Mouse (Mus musculus): ENCODE measurements around the gene Prcp. TPM values are rescaled to one million over a fixed set of nuclear protein-coding genes. Genes with fewer than 3 reads are reported as not detected.

Prcp gene
- polyA plus RNA-seq, 1 experiment: 26.8 TPM

GRCm38 (mm10) chr7:92950775-92951174 lies 76.5 kb downstream of the Prcp start:
- H3K4me3 ChIP-seq (ENCODE audit: extremely low read depth, insufficient read depth, insufficient read length): no peak overlapping the region
- H3K4me1 ChIP-seq (ENCODE audit: control insufficient read depth, insufficient read depth, insufficient read length): no peaks in the 10 kb centered on the region
- no peaks in the 10 kb centered on the region for H3K36me3 ChIP-seq (ENCODE audit: control insufficient read depth, insufficient read depth, low read length)
- no peak for TF ChIP-seq POLR2A (IDR thresholded peaks at IDR 0.05; ENCODE audit: low read depth, low read length)
- TF ChIP-seq CTCF (IDR thresholded peaks at IDR 0.05; ENCODE audit: extremely low read depth, insufficient read depth, insufficient read length, insufficient replicate concordance): no peak
- 82% methylated on average over 3 of the region's 3 CpGs for WGBS
- no peak overlapping the region for H3K27ac ChIP-seq (ENCODE audit: insufficient read depth, low read length)
- H3K27me3 ChIP-seq (ENCODE audit: control insufficient read depth, insufficient read depth, low read length): no peaks in the 10 kb centered on the region
- no peak for DNase-seq (ENCODE audit: low read depth in 1 of 2, low spot score in 2 of 2)

- Histone ChIP-seq H3K4me3 (ENCODE audit: extremely low read depth, insufficient read depth, insufficient read length) (no peak overlapping the region), H3K27me3 (ENCODE audit: control insufficient read depth, insufficient read depth, low read length) (no peaks in the 10 kb centered on the region), H3K27ac (ENCODE audit: insufficient read depth, low read length) (no peak overlapping the region), H3K36me3 (ENCODE audit: control insufficient read depth, insufficient read depth, low read length) (no peaks in the 10 kb centered on the region), H3K4me1 (ENCODE audit: control insufficient read depth, insufficient read depth, insufficient read length) (no peaks in the 10 kb centered on the region)
- 76% methylated on average over 2 of the region's 2 CpGs for WGBS
- TF ChIP-seq POLR2A (IDR thresholded peaks at IDR 0.05; ENCODE audit: low read depth, low read length) (no peak), CTCF (IDR thresholded peaks at IDR 0.05; ENCODE audit: extremely low read depth, insufficient read depth, insufficient read length, insufficient replicate concordance) (no peak)
- no peak for DNase-seq (ENCODE audit: low read depth in 1 of 2, low spot score in 2 of 2)
Measured at GRCm38 (mm10) chr7:92952210-92952609, 77.9 kb downstream of the Prcp start.

- WGBS: 83% methylated on average over 3 of the region's 3 CpGs
- no peaks in the 10 kb centered on the region for H3K27me3 ChIP-seq (ENCODE audit: control insufficient read depth, insufficient read depth, low read length)
- no peaks in the 10 kb centered on the region for H3K36me3 ChIP-seq (ENCODE audit: control insufficient read depth, insufficient read depth, low read length)
- no peaks in the 10 kb centered on the region for H3K4me1 ChIP-seq (ENCODE audit: control insufficient read depth, insufficient read depth, insufficient read length)
- H3K27ac ChIP-seq (ENCODE audit: insufficient read depth, low read length): no peak overlapping the region
- no peak for TF ChIP-seq CTCF (IDR thresholded peaks at IDR 0.05; ENCODE audit: extremely low read depth, insufficient read depth, insufficient read length, insufficient replicate concordance)
- TF ChIP-seq POLR2A (IDR thresholded peaks at IDR 0.05; ENCODE audit: low read depth, low read length): no peak
- no peak for DNase-seq (ENCODE audit: low read depth in 1 of 2, low spot score in 2 of 2)
- H3K4me3 ChIP-seq (ENCODE audit: extremely low read depth, insufficient read depth, insufficient read length): no peak overlapping the region
Measured at GRCm38 (mm10) chr7:92959758-92960157, 85.5 kb downstream of the Prcp start.

- no peak for TF ChIP-seq POLR2A (IDR thresholded peaks at IDR 0.05; ENCODE audit: low read depth, low read length)
- no peak for TF ChIP-seq CTCF (IDR thresholded peaks at IDR 0.05; ENCODE audit: extremely low read depth, insufficient read depth, insufficient read length, insufficient replicate concordance)
- no peak for DNase-seq (ENCODE audit: low read depth in 1 of 2, low spot score in 2 of 2)
Measured at GRCm38 (mm10) chr7:92961876-92962275, 87.6 kb downstream of the Prcp start.

DNA sequence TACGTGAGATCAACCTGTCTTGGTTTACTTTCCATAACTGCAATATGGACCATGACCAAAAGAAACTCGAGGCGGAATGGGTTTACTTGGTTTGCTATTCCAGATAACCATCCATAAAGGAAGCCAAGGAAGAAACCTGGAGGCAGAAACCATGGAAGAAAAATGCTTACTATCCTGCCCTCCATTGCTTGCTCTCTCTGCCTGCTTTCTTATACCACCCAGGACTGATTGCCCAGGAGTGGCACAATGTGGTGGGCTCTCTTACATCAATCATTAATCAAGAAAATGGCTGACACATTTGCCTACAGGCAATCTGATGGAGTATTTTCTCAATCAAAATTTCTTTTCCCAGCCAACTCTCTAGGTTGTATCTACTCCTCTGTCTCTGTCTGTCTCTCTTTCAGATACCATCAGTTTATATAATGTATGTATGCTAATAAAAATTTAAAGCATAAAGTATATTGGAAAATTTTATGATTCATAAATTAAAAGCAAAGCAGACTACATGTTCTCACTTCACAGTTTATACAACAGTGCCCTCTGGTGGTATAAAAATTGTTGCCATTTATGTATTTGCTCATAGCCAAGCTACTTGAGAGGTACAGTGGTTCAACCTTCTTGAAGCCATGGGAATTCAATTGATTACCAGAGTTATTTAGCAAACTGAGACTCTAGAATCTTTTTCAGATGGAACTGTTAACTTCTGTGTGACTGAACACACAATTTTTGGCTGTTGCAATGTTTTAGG lies 90.7 kb downstream of the Prcp start:
- H3K27me3 ChIP-seq (ENCODE audit: control insufficient read depth, insufficient read depth, low read length): no peaks in the 10 kb centered on the region
- WGBS: 75% methylated on average over 3 of the region's 3 CpGs
- DNase-seq (ENCODE audit: low read depth in 1 of 2, low spot score in 2 of 2): peak in 1 of 2 experiments; percentile 31

More at GRCm38 (mm10) chr7:92961876-92962275, 87.6 kb downstream of the Prcp start:
- H3K27me3 ChIP-seq (ENCODE audit: control insufficient read depth, insufficient read depth, low read length): no peaks in the 10 kb centered on the region
- no peaks in the 10 kb centered on the region for H3K4me1 ChIP-seq (ENCODE audit: control insufficient read depth, insufficient read depth, insufficient read length)
- H3K36me3 ChIP-seq (ENCODE audit: control insufficient read depth, insufficient read depth, low read length): no peaks in the 10 kb centered on the region
- WGBS: 27% methylated on average over 1 of the region's 1 CpGs
- H3K4me3 ChIP-seq (ENCODE audit: extremely low read depth, insufficient read depth, insufficient read length): no peak overlapping the region
- no peak overlapping the region for H3K27ac ChIP-seq (ENCODE audit: insufficient read depth, low read length)

DNA sequence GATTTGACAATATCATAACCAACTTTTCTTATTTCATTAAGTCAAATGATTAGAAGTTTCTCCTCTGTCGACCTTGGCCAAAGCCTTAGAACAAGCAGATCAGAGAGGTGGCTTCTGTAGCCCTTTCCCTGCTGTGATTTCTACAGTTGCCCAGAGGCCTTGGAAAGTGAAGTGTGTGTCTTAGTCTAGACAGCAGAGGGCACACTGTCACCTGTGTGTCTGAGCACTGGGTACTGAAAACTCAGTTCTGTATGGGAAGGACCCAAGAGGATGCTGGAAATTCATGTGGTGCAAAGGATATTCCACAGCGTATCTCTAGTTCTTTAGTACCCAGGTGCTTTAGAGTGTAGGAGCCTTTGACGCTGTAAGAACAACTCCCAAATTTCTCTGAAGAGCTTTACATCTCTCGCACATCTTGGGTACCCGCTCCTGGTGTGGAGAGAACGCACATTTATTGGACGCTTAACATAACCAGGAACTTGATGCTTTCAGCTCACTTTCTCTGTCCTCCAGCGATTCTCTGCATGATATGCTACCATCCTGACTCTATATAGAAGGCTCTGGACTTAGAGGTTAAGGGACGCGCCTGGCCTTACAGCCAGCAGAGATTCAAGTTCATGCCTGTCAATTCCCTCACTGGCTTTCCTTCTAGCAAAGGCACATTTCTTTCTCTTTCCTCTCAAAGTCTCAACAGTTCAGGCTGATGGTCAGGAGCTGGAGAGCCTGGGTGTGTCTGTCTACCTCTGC lies 93.3 kb downstream of the Prcp start:
- TF ChIP-seq POLR2A (IDR thresholded peaks at IDR 0.05; ENCODE audit: low read depth, low read length) (no peak), CTCF (IDR thresholded peaks at IDR 0.05; ENCODE audit: extremely low read depth, insufficient read depth, insufficient read length, insufficient replicate concordance) (no peak)
- no peak for DNase-seq (ENCODE audit: low read depth in 1 of 2, low spot score in 2 of 2)
- no peaks in the 10 kb centered on the region for H3K36me3 ChIP-seq (ENCODE audit: control insufficient read depth, insufficient read depth, low read length)
- no peaks in the 10 kb centered on the region for H3K4me1 ChIP-seq (ENCODE audit: control insufficient read depth, insufficient read depth, insufficient read length)
- no peak overlapping the region for H3K4me3 ChIP-seq (ENCODE audit: extremely low read depth, insufficient read depth, insufficient read length)
- 64% methylated on average over 10 of the region's 10 CpGs for WGBS
- H3K27ac ChIP-seq (ENCODE audit: insufficient read depth, low read length): no peak overlapping the region
- no peaks in the 10 kb centered on the region for H3K27me3 ChIP-seq (ENCODE audit: control insufficient read depth, insufficient read depth, low read length)

More for the DNA sequence above, 90.7 kb downstream of the Prcp start:
- Histone ChIP-seq H3K27ac (ENCODE audit: insufficient read depth, low read length) (no peak overlapping the region), H3K4me3 (ENCODE audit: extremely low read depth, insufficient read depth, insufficient read length) (no peak overlapping the region), H3K4me1 (ENCODE audit: control insufficient read depth, insufficient read depth, insufficient read length) (no peaks in the 10 kb centered on the region), H3K36me3 (ENCODE audit: control insufficient read depth, insufficient read depth, low read length) (no peaks in the 10 kb centered on the region)
- TF ChIP-seq CTCF (IDR thresholded peaks at IDR 0.05; ENCODE audit: extremely low read depth, insufficient read depth, insufficient read length, insufficient replicate concordance) (no peak), POLR2A (IDR thresholded peaks at IDR 0.05; ENCODE audit: low read depth, low read length) (no peak)
